Mouse (Mus musculus) MEL (cell line): ENCODE measurements around the gene 1500009L16Rik.

ENCODE experiments used
- BHLHE40 ChIP-seq: IDR thresholded peaks from 2 replicates; pipeline ENCODE4 v1.6.1; 2012; ENCODE audit warnings: low read depth, mild to moderate bottlenecking, inconsistent platforms, low read length, improper control_type of control experiment, borderline replicate concordance
- CHD2 ChIP-seq: IDR thresholded peaks from 2 replicates; pipeline ENCODE4 v1.6.1; 2011; ENCODE audit warnings: low read length, improper control_type of control experiment
- CTCF ChIP-seq, 3 experiments: IDR thresholded peaks in 2 of 3; conservative IDR thresholded peaks in 1 of 3; 2 replicates each; pipeline ENCODE4 v1.5.1; 2011 to 2012; ENCODE audit warnings: low read length in 3 of 3, low read depth in 2 of 3, mild to moderate bottlenecking in 2 of 3, improper control_type of control experiment in 1 of 3, inconsistent platforms in 1 of 3, mixed read lengths in 1 of 3, moderate library complexity in 1 of 3; ENCODE audit not compliant: control insufficient read depth in 1 of 3, insufficient read depth in 1 of 3, poor library complexity in 1 of 3, severe bottlenecking in 1 of 3
- ELF1 ChIP-seq: IDR thresholded peaks from 2 replicates; pipeline ENCODE4 v1.6.1; 2014; ENCODE audit warnings: low read depth, mild to moderate bottlenecking, inconsistent platforms, low read length, improper control_type of control experiment, moderate library complexity
- GABPA ChIP-seq: IDR thresholded peaks from 2 replicates; pipeline ENCODE4 v1.6.1; 2012; ENCODE audit warnings: low read depth, mild to moderate bottlenecking, inconsistent platforms, low read length, improper control_type of control experiment, moderate library complexity
- HCFC1 ChIP-seq: IDR thresholded peaks from 2 replicates; pipeline ENCODE4 v1.6.1; 2012; ENCODE audit warnings: low read depth, mild to moderate bottlenecking, inconsistent platforms, low read length, improper control_type of control experiment, moderate library complexity
- MAFK ChIP-seq: IDR thresholded peaks from 2 replicates; pipeline ENCODE4 v1.6.1; 2011; ENCODE audit warnings: low read depth, mild to moderate bottlenecking, low read length, improper control_type of control experiment, borderline replicate concordance
- POLR2A ChIP-seq, 2 experiments: IDR thresholded peaks; 2 replicates each; pipeline ENCODE4 v1.6.1; 2011 to 2012; ENCODE audit warnings: low read length in 2 of 2, mild to moderate bottlenecking in 2 of 2, control low read depth in 1 of 2, improper control_type of control experiment in 1 of 2, low read depth in 1 of 2, moderate library complexity in 1 of 2; ENCODE audit not compliant: control insufficient read depth in 1 of 2, insufficient read depth in 1 of 2, poor library complexity in 1 of 2
- TBP ChIP-seq: IDR thresholded peaks from 2 replicates; pipeline ENCODE4 v1.8.0; 2011; ENCODE audit warnings: low read depth, low read length, improper control_type of control experiment
- ZNF384 ChIP-seq: IDR thresholded peaks from 2 replicates; pipeline ENCODE4 v1.6.1; 2012; ENCODE audit warnings: low read depth, mild to moderate bottlenecking, inconsistent platforms, low read length, improper control_type of control experiment

GRCm38 (mm10) chr10:83781854-83782253 is 59.2 kb downstream of the 1500009L16Rik start:
- TF ChIP-seq CTCF (IDR thresholded peaks at IDR 0.05 in 2 of 3, conservative IDR thresholded peaks at IDR 0.05 in 1 of 3; ENCODE audit: control insufficient read depth in 1 of 3, insufficient read depth in 1 of 3, low read depth in 2 of 3, low read length in 3 of 3, poor library complexity in 1 of 3, severe bottlenecking in 1 of 3), result no peak
- TF ChIP-seq CHD2, result no peak
- no peak for TF ChIP-seq POLR2A (IDR thresholded peaks at IDR 0.05; ENCODE audit: control insufficient read depth in 1 of 2, insufficient read depth in 1 of 2, low read depth in 1 of 2, low read length in 2 of 2, poor library complexity in 1 of 2)
- TF ChIP-seq BHLHE40, result no peak
- TF ChIP-seq GABPA, result no peak
- no peak for TF ChIP-seq TBP
- no peak for TF ChIP-seq MAFK
- no peak for TF ChIP-seq ELF1
- no peak for TF ChIP-seq HCFC1
- TF ChIP-seq ZNF384, result no peak
